Mouse (Mus musculus): ENCODE data around the gene Akt3. TPM values are rescaled to one million over a fixed set of nuclear protein-coding genes. Genes with fewer than 3 reads are reported as not detected.

The Akt3 gene
- total RNA-seq, 1 experiment = 8.4 TPM

DNA sequence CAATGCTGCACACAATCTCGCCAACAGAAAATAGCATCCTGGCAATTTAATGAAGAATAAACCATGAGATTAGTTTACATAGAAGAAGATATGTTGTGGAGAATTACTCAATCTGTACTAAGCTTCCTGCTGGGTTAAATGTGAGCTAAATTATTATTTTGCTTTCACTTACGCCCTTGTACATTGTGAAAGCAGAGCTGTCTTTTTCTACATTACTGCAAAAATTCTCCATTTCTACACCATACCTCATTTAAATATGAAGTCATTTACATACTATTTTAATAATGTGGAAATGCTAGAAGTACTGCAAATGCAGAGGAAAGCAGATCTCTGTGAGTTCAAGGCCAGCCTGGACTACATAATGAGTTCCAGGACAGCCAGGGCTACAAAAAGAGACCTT, 116.5 kb downstream of the Akt3 start:
- H3K4me1 ChIP-seq (ENCODE audit: control insufficient read depth in 2 of 2, insufficient read depth in 2 of 2, low read length in 2 of 2, poor library complexity in 1 of 2) = no peaks in the 10 kb centered on the region
- H3K36me3 ChIP-seq (ENCODE audit: control insufficient read depth, insufficient read depth, low read length, poor library complexity, severe bottlenecking) = no peaks in the 10 kb centered on the region
- no peak for TF ChIP-seq MAFK (IDR thresholded peaks at IDR 0.05; ENCODE audit: insufficient read depth, low read depth, low read length)
- TF ChIP-seq CHD2 (IDR thresholded peaks at IDR 0.05; ENCODE audit: low read depth, low read length) = no peak
- H3K9ac ChIP-seq (ENCODE audit: insufficient read depth, low read depth, low read length, poor library complexity, severe bottlenecking) = no peak overlapping the region
- H3K27ac ChIP-seq (ENCODE audit: insufficient read depth, low read depth, low read length, poor library complexity, severe bottlenecking) = no peak overlapping the region
- H3K9me3 ChIP-seq (ENCODE audit: control insufficient read depth, insufficient read depth, low read depth, low read length) = no peaks in the 10 kb centered on the region
- H3K4me3 ChIP-seq (ENCODE audit: insufficient read depth in 1 of 2, low read depth in 1 of 2, low read length in 2 of 2, poor library complexity in 1 of 2, severe bottlenecking in 1 of 2) = no peak overlapping the region
- in situ Hi-C loops (cut with MboI; ENCODE audit: low sequenced_read_pairs in 2 of 2, unreplicated experiment in 2 of 2) = no loop called here
- no peak for DNase-seq (ENCODE audit: low read depth, low spot score)

DNA sequence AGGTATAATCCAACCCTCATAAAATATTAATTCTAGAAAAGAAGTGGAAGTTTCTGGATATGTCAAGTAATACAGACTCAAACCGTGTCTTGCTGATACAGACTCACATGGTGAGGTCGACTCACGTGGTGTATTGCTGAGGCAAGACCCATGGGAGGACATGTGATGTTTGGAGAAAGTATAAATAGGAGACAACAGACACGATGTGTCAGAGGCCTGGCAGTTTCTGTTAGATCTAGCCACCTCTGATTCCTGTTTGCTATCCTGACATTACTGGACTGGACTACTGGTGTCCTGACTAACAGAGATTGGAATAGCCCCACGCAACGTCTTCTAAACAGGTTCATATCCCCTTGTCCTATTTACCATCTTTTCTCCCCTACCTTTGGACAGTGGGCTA, 118.4 kb downstream of the Akt3 start:
- Histone ChIP-seq H3K9ac (ENCODE audit: insufficient read depth, low read depth, low read length, poor library complexity, severe bottlenecking) (no peak overlapping the region), H3K27ac (ENCODE audit: insufficient read depth, low read depth, low read length, poor library complexity, severe bottlenecking) (no peak overlapping the region), H3K36me3 (ENCODE audit: control insufficient read depth, insufficient read depth, low read length, poor library complexity, severe bottlenecking) (no peaks in the 10 kb centered on the region), H3K4me1 (ENCODE audit: control insufficient read depth in 2 of 2, insufficient read depth in 2 of 2, low read length in 2 of 2, poor library complexity in 1 of 2) (no peaks in the 10 kb centered on the region), H3K9me3 (ENCODE audit: control insufficient read depth, insufficient read depth, low read depth, low read length) (no peaks in the 10 kb centered on the region), H3K4me3 (ENCODE audit: insufficient read depth in 1 of 2, low read depth in 1 of 2, low read length in 2 of 2, poor library complexity in 1 of 2, severe bottlenecking in 1 of 2) (no peak overlapping the region)
- in situ Hi-C loops (cut with MboI; ENCODE audit: low sequenced_read_pairs in 2 of 2, unreplicated experiment in 2 of 2) = no loop called here
- TF ChIP-seq HCFC1 (IDR thresholded peaks at IDR 0.05; ENCODE audit: borderline replicate concordance, insufficient read depth, low read length) (no peak), MAFK (IDR thresholded peaks at IDR 0.05; ENCODE audit: insufficient read depth, low read depth, low read length) (no peak), ZNF384 (IDR thresholded peaks at IDR 0.05; ENCODE audit: low read depth, low read length) (no peak), ZC3H11A (IDR thresholded peaks at IDR 0.05; ENCODE audit: borderline replicate concordance, low read depth, low read length) (no peak), CHD2 (IDR thresholded peaks at IDR 0.05; ENCODE audit: low read depth, low read length) (no peak)
- DNase-seq (ENCODE audit: low read depth, low spot score) = no peak

DNA sequence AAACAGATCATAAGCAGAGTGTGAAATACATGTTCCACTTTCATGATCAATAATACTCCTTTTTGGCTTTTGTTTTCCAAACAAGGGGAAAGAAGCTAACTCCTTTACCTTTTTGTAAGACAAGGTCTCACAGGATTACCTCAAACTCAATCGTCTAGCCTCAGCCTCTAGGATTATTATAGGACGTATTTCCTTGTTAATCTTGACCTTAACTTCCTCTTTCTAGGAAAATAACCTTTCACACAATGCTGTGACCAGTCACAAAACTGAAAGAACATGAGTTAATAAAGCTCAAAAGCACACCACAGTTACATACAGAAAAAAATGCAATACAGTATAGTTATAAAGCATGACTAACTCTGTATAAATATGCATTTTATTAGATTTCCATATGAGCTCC, 126.5 kb downstream of the Akt3 start:
- TF ChIP-seq HCFC1 (IDR thresholded peaks at IDR 0.05; ENCODE audit: borderline replicate concordance, insufficient read depth, low read length) (no peak), MAFK (IDR thresholded peaks at IDR 0.05; ENCODE audit: insufficient read depth, low read depth, low read length) (no peak), CHD2 (IDR thresholded peaks at IDR 0.05; ENCODE audit: low read depth, low read length) (no peak), ZNF384 (IDR thresholded peaks at IDR 0.05; ENCODE audit: low read depth, low read length) (no peak), ZC3H11A (IDR thresholded peaks at IDR 0.05; ENCODE audit: borderline replicate concordance, low read depth, low read length) (no peak)
- DNase-seq (ENCODE audit: low read depth, low spot score) = no peak
- H3K36me3 ChIP-seq (ENCODE audit: control insufficient read depth, insufficient read depth, low read length, poor library complexity, severe bottlenecking) = no peaks in the 10 kb centered on the region
- in situ Hi-C loops (cut with MboI; ENCODE audit: low sequenced_read_pairs in 2 of 2, unreplicated experiment in 2 of 2) = no loop called here
- no peak overlapping the region for H3K4me3 ChIP-seq (ENCODE audit: insufficient read depth in 1 of 2, low read depth in 1 of 2, low read length in 2 of 2, poor library complexity in 1 of 2, severe bottlenecking in 1 of 2)
- no peaks in the 10 kb centered on the region for H3K9me3 ChIP-seq (ENCODE audit: control insufficient read depth, insufficient read depth, low read depth, low read length)
- no peaks in the 10 kb centered on the region for H3K4me1 ChIP-seq (ENCODE audit: control insufficient read depth in 2 of 2, insufficient read depth in 2 of 2, low read length in 2 of 2, poor library complexity in 1 of 2)
- H3K27ac ChIP-seq (ENCODE audit: insufficient read depth, low read depth, low read length, poor library complexity, severe bottlenecking) = no peak overlapping the region
- no peak overlapping the region for H3K9ac ChIP-seq (ENCODE audit: insufficient read depth, low read depth, low read length, poor library complexity, severe bottlenecking)

DNA sequence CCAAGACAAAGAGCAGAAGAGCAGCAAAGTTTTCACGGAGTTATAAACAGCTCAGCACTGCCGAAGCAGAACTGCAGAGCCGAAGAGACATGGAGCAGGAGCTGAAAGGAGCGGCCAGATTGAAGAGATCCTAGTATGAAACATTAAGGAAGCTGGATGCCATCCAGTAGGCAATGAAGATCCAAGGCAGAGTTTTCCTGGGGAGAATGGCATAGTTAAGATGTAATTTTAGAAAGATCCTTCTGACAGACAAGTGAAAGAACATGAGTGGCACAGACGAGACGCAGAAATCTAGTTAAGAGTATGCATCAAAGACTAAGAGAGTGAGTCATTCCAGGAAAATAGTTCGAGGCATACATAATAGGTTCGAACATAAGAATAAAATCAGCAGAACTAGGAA, 131.3 kb downstream of the Akt3 start:
- in situ Hi-C loops (cut with MboI; ENCODE audit: low sequenced_read_pairs in 2 of 2, unreplicated experiment in 2 of 2) = no loop called here
- Histone ChIP-seq H3K36me3 (ENCODE audit: control insufficient read depth, insufficient read depth, low read length, poor library complexity, severe bottlenecking) (no peaks in the 10 kb centered on the region), H3K9me3 (ENCODE audit: control insufficient read depth, insufficient read depth, low read depth, low read length) (no peaks in the 10 kb centered on the region), H3K4me1 (ENCODE audit: control insufficient read depth in 2 of 2, insufficient read depth in 2 of 2, low read length in 2 of 2, poor library complexity in 1 of 2) (no peaks in the 10 kb centered on the region), H3K9ac (ENCODE audit: insufficient read depth, low read depth, low read length, poor library complexity, severe bottlenecking) (no peak overlapping the region), H3K27ac (ENCODE audit: insufficient read depth, low read depth, low read length, poor library complexity, severe bottlenecking) (no peak overlapping the region), H3K4me3 (ENCODE audit: insufficient read depth in 1 of 2, low read depth in 1 of 2, low read length in 2 of 2, poor library complexity in 1 of 2, severe bottlenecking in 1 of 2) (no peak overlapping the region)
- no peak for TF ChIP-seq HCFC1 (IDR thresholded peaks at IDR 0.05; ENCODE audit: borderline replicate concordance, insufficient read depth, low read length)
- TF ChIP-seq CHD2 (IDR thresholded peaks at IDR 0.05; ENCODE audit: low read depth, low read length) = no peak
- TF ChIP-seq MAFK (IDR thresholded peaks at IDR 0.05; ENCODE audit: insufficient read depth, low read depth, low read length) = no peak
- TF ChIP-seq ZNF384 (IDR thresholded peaks at IDR 0.05; ENCODE audit: low read depth, low read length) = no peak
- TF ChIP-seq ZC3H11A (IDR thresholded peaks at IDR 0.05; ENCODE audit: borderline replicate concordance, low read depth, low read length) = no peak
- no peak for DNase-seq (ENCODE audit: low read depth, low spot score)

DNA sequence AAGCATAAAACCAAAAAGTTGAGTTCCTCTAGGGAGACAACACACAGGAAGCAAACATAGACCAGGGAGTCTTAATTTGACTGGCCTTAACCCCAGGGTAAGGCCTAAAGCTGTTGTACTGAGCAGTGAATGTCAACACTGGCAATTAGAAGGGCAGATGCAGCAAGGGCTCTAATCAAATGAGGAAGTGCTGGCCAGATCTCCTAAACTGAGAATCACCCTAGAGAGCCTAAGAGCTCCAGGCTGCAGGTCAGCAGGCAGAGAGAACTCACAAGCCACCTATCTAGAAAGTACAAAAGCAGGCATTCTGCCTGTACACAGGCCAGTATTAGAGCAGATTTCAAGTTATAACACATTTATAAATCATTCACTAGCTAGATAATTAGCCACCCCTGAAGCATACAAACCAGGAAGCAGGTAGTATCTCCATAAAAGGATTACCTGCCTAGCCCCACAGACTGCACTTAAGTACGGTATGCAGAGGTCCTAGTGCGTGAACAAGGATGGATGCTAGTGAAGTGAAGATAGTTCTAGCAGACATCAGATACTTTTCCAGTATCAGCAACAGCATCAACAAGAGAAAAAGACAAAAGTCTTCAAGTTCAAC, 147.2 kb downstream of the Akt3 start:
- Histone ChIP-seq H3K9me3 (ENCODE audit: control insufficient read depth, insufficient read depth, low read depth, low read length) (no peaks in the 10 kb centered on the region), H3K4me3 (ENCODE audit: insufficient read depth in 1 of 2, low read depth in 1 of 2, low read length in 2 of 2, poor library complexity in 1 of 2, severe bottlenecking in 1 of 2) (no peak overlapping the region), H3K4me1 (ENCODE audit: control insufficient read depth in 2 of 2, insufficient read depth in 2 of 2, low read length in 2 of 2, poor library complexity in 1 of 2) (no peaks in the 10 kb centered on the region), H3K9ac (ENCODE audit: insufficient read depth, low read depth, low read length, poor library complexity, severe bottlenecking) (no peak overlapping the region), H3K27ac (ENCODE audit: insufficient read depth, low read depth, low read length, poor library complexity, severe bottlenecking) (no peak overlapping the region), H3K36me3 (ENCODE audit: control insufficient read depth, insufficient read depth, low read length, poor library complexity, severe bottlenecking) (no peaks in the 10 kb centered on the region)
- no peak for DNase-seq (ENCODE audit: low read depth, low spot score)
- in situ Hi-C loops (cut with MboI; ENCODE audit: low sequenced_read_pairs in 2 of 2, unreplicated experiment in 2 of 2) = no loop called here
- TF ChIP-seq ZC3H11A (IDR thresholded peaks at IDR 0.05; ENCODE audit: borderline replicate concordance, low read depth, low read length) (no peak), CHD2 (IDR thresholded peaks at IDR 0.05; ENCODE audit: low read depth, low read length) (no peak), MAFK (IDR thresholded peaks at IDR 0.05; ENCODE audit: insufficient read depth, low read depth, low read length) (no peak), HCFC1 (IDR thresholded peaks at IDR 0.05; ENCODE audit: borderline replicate concordance, insufficient read depth, low read length) (no peak), ZNF384 (IDR thresholded peaks at IDR 0.05; ENCODE audit: low read depth, low read length) (no peak)
